Mouse (Mus musculus) ES-E14 (cell line): ENCODE data around the gene Sipa1l3.

Experiments used
- CHD2 ChIP-seq: IDR thresholded peaks from 2 replicates; pipeline ENCODE4 v1.6.1; 2014; ENCODE audit warnings: mild to moderate bottlenecking, low read depth, low read length, inconsistent platforms
- HCFC1 ChIP-seq: IDR thresholded peaks from 2 replicates; pipeline ENCODE4 v1.6.1; 2012; ENCODE audit warnings: low read length, inconsistent platforms, borderline replicate concordance; ENCODE audit not compliant: insufficient read depth
- MAFK ChIP-seq: IDR thresholded peaks from 2 replicates; pipeline ENCODE4 v1.6.1; 2014; ENCODE audit warnings: mild to moderate bottlenecking, low read depth, low read length, inconsistent platforms; ENCODE audit not compliant: insufficient read depth
- ZC3H11A ChIP-seq: IDR thresholded peaks from 2 replicates; pipeline ENCODE4 v1.6.1; 2012; ENCODE audit warnings: low read depth, mild to moderate bottlenecking, inconsistent platforms, low read length, borderline replicate concordance
- ZNF384 ChIP-seq: IDR thresholded peaks from 2 replicates; pipeline ENCODE4 v1.6.1; 2012; ENCODE audit warnings: low read depth, low read length, inconsistent platforms

DNA sequence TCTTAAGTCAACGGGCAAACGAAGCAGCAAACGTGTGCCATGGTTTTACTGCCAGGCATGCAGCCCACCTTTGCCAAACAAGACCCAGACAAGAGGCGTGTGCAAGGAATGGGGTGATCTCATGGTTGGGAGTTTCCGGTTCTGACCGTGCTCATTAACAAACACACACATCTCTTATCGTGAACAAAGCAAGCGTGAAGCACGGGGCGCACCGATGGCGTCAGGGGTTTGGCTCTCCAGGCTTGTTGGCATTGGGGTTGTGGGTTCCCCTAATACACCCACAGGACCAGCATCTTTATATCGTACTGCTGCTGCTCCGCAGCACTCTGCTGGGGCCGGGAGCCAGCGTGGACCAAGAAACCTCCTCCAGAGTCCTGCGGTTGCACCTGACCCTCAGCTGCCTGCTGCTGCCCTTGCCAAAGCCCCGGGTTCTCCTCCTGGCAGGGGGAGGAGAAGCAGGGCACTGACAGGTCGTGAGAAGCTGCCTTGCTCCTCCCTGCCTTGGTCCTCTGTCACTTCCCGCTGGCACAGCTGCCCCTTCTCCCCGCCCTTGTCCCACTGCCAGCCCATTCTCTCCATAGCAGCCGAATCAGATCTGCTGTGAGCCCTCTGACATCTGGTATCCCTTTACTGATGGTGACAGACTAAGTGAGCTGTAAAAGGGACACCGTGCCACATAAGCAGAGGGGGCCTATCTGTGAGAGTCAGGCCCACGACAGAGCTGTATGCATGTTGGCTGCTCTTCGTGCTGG, 126.5 kb downstream of the Sipa1l3 start:
- no peak for TF ChIP-seq HCFC1
- TF ChIP-seq CHD2, result no peak
- no peak for TF ChIP-seq ZC3H11A
- TF ChIP-seq ZNF384, result no peak
- no peak for TF ChIP-seq MAFK
